Comparison of ENCODE assay signal across 8 mouse cellular contexts in genomic region chr7:35386525-35386952, GRCm38 (mm10). TPM values are rescaled to one million over a fixed set of nuclear protein-coding genes. Genes with fewer than 3 reads are reported as not detected.
A peak's percentile ranks its signal among the peaks of the same experiment; 100 is the strongest.
DNase-seq lines count a peak whose midpoint lies in the region; ATAC-seq and TF ChIP-seq lines count a peak whose summit lies in the region.

No protein-coding gene starts in this region.

- 0 out of 2 replicates have a peak, but pooled peaks have one; percentile 15 for TF ChIP-seq CTCF in cerebellum, adult 2 months (IDR thresholded peaks at IDR 0.05; ENCODE audit: borderline replicate concordance, insufficient read depth, low read depth, low read length)
- TF ChIP-seq CTCF in heart, postnatal 0 days (IDR thresholded peaks at IDR 0.05; ENCODE audit: low read depth) = peak; percentile 38

- H3K9ac ChIP-seq in heart, postnatal 0 days (replicated peaks; ENCODE audit: low read depth, low read length) = no peak overlapping the region
- H3K9ac ChIP-seq in lung, embryonic 16.5 days (ENCODE audit: low read length) = no peak overlapping the region
- H3K9ac ChIP-seq in forebrain, embryonic 11.5 days (ENCODE audit: low read length) = no peak overlapping the region

- no peak overlapping the region for H3K4me2 ChIP-seq in heart, postnatal 0 days (ENCODE audit: low read depth, low read length)
- H3K4me2 ChIP-seq in lung, embryonic 16.5 days (ENCODE audit: low read depth, low read length) = no peak overlapping the region
- H3K4me2 ChIP-seq in forebrain, embryonic 11.5 days (ENCODE audit: low read depth, low read length, severe bottlenecking) = no peak overlapping the region

- TF ChIP-seq POLR2A in cerebellum, adult 2 months (IDR thresholded peaks at IDR 0.05; ENCODE audit: borderline replicate concordance, insufficient read depth, low read length) = no peak

- no peaks in the 10 kb centered on the region for H3K4me1 ChIP-seq in cerebellum, adult 2 months (ENCODE audit: control insufficient read depth, insufficient read depth, low read length)
- no peaks in the 10 kb centered on the region for H3K4me1 ChIP-seq in heart, postnatal 0 days (ENCODE audit: control insufficient read depth, insufficient read depth)
- H3K4me1 ChIP-seq in lung, embryonic 16.5 days (replicated peaks; ENCODE audit: control insufficient read depth, insufficient read depth, low read length) = no peaks in the 10 kb centered on the region
- H3K4me1 ChIP-seq in forebrain, embryonic 11.5 days (replicated peaks; ENCODE audit: control insufficient read depth, insufficient read depth, low read length) = no peaks in the 10 kb centered on the region

- DNase-seq in cerebellum, adult 2 months = no peak
- peak; percentile 54 for DNase-seq in ES-CJ7 (ENCODE audit: low read depth, low spot score)
- peak; percentile 67 for DNase-seq in heart, postnatal 0 days (ENCODE audit: low spot score)
- no peak for DNase-seq in left cerebral cortex, adult 9 months (ENCODE audit: low spot score in 2 of 2)
- DNase-seq in forebrain, embryonic 11.5 days (ENCODE audit: low spot score) = no peak
- DNase-seq in spleen, postnatal 4 days (ENCODE audit: low spot score in 2 of 2) = no peak

- H3K36me3 ChIP-seq in heart, postnatal 0 days (replicated peaks; ENCODE audit: control insufficient read depth, insufficient read depth, low read length) = no peaks in the 10 kb centered on the region
- no peaks in the 10 kb centered on the region for H3K36me3 ChIP-seq in lung, embryonic 16.5 days (ENCODE audit: control insufficient read depth, insufficient read depth, low read length)
- no peaks in the 10 kb centered on the region for H3K36me3 ChIP-seq in forebrain, embryonic 11.5 days (ENCODE audit: control insufficient read depth, insufficient read depth, low read length)

- no peak for ATAC-seq in cerebellum, adult (ENCODE audit: insufficient number of reproducible peaks, low FRiP score, low TSS enrichment)
- peak; percentile 90 for ATAC-seq in heart, postnatal 0 days (ENCODE audit: insufficient read depth, low read depth)
- peak; percentile 72 for ATAC-seq in lung, embryonic 16.5 days (ENCODE audit: low read depth)
- ATAC-seq in forebrain, embryonic 11.5 days (replicated peaks; ENCODE audit: low FRiP score) = no peak

- no peak overlapping the region for H3K4me3 ChIP-seq in cerebellum, adult 2 months (replicated peaks; ENCODE audit: insufficient read depth, low read depth, low read length)
- no peak overlapping the region for H3K4me3 ChIP-seq in heart, postnatal 0 days (ENCODE audit: low read depth, low read length)
- no peak overlapping the region for H3K4me3 ChIP-seq in lung, embryonic 16.5 days (ENCODE audit: low read length)
- no peak overlapping the region for H3K4me3 ChIP-seq in forebrain, embryonic 11.5 days (ENCODE audit: low read depth, low read length)

- TF ChIP-seq EP300 in heart, postnatal 0 days (IDR thresholded peaks at IDR 0.05; ENCODE audit: low read depth) = 0 out of 2 replicates have a peak, but pooled peaks have one; percentile 48

- H3K27me3 ChIP-seq in cerebellum, adult 2 months (ENCODE audit: control insufficient read depth, insufficient read depth, low read length) = no peaks in the 10 kb centered on the region
- H3K27me3 ChIP-seq in heart, postnatal 0 days (ENCODE audit: control insufficient read depth, insufficient read depth, low read length) = no peaks in the 10 kb centered on the region
- no peaks in the 10 kb centered on the region for H3K27me3 ChIP-seq in lung, embryonic 16.5 days (ENCODE audit: control insufficient read depth, insufficient read depth, low read depth, low read length)
- no peaks in the 10 kb centered on the region for H3K27me3 ChIP-seq in forebrain, embryonic 11.5 days (ENCODE audit: control insufficient read depth, insufficient read depth, low read length)

- 60% methylated on average over 6 of the region's 6 CpGs for WGBS in cerebellum, adult 2 months
- 36% methylated on average over 6 of the region's 6 CpGs for WGBS in heart, postnatal 0 days
- WGBS in lung, embryonic 16.5 days = 48% methylated on average over 6 of the region's 6 CpGs
- 67% methylated on average over 6 of the region's 6 CpGs for WGBS in forebrain, embryonic 11.5 days

- no peak overlapping the region for H3K27ac ChIP-seq in cerebellum, adult 2 months (ENCODE audit: insufficient read depth, low read length)
- H3K27ac ChIP-seq in heart, postnatal 0 days (ENCODE audit: low read depth) = no peak overlapping the region
- no peak overlapping the region for H3K27ac ChIP-seq in lung, embryonic 16.5 days (ENCODE audit: low read length)
- H3K27ac ChIP-seq in forebrain, embryonic 11.5 days (ENCODE audit: low read depth, low read length) = no peak overlapping the region

- H3K9me3 ChIP-seq in heart, postnatal 0 days (replicated peaks; ENCODE audit: control insufficient read depth, low read length) = no peaks in the 10 kb centered on the region
- H3K9me3 ChIP-seq in lung, embryonic 16.5 days (ENCODE audit: control insufficient read depth, low read length) = no peaks in the 10 kb centered on the region
- H3K9me3 ChIP-seq in forebrain, embryonic 11.5 days (ENCODE audit: control insufficient read depth, low read length) = no peaks in the 10 kb centered on the region

RNA-seq across cellular contexts. Expression of gene Faap24, which starts 10.1 kb away (rescaled TPM):
- 4.3 and 4.5 TPM in 2 replicates for polyA plus RNA-seq in cerebellum, adult 2 months (2012; rRNA removed)
- 1.7 and 10.3 TPM in 2 replicates for total RNA-seq in heart, postnatal 0 days (2014; rRNA removed; ENCODE audit: low replicate concordance)
- polyA plus RNA-seq in heart, postnatal 0 days (2015; fragmentation: Nextera tagmentation; extraction: Ambion mirVana) = 8.2 and 8.7 TPM in 2 replicates
- polyA plus RNA-seq in lung, embryonic 16.5 days (2015; fragmentation: Nextera tagmentation; extraction: Ambion mirVana) = 20.0 and 21.0 TPM in 2 replicates
- polyA plus RNA-seq in forebrain, embryonic 11.5 days (2014; fragmentation: Nextera tagmentation; extraction: Ambion mirVana) = 26.4 and 27.2 TPM in 2 replicates

RNA-seq across cellular contexts. Expression of gene Cep89, which starts 10.3 kb away (rescaled TPM):
- polyA plus RNA-seq in cerebellum, adult 2 months (2012; rRNA removed) = 16.7 and 17.2 TPM in 2 replicates
- total RNA-seq in heart, postnatal 0 days (2014; rRNA removed; ENCODE audit: low replicate concordance) = 8.6 and 34.4 TPM in 2 replicates
- 21.6 and 22.7 TPM in 2 replicates for polyA plus RNA-seq in heart, postnatal 0 days (2015; fragmentation: Nextera tagmentation; extraction: Ambion mirVana)
- 54.1 and 54.4 TPM in 2 replicates for polyA plus RNA-seq in lung, embryonic 16.5 days (2015; fragmentation: Nextera tagmentation; extraction: Ambion mirVana)
- 58.2 and 61.7 TPM in 2 replicates for polyA plus RNA-seq in forebrain, embryonic 11.5 days (2014; fragmentation: Nextera tagmentation; extraction: Ambion mirVana)

RNA-seq across cellular contexts. Expression of gene Rhpn2, which starts 52.6 kb away (rescaled TPM):
- 9.9 and 10.1 TPM in 2 replicates for polyA plus RNA-seq in cerebellum, adult 2 months (2012; rRNA removed)
- 4.8 and 6.1 TPM in 2 replicates for total RNA-seq in heart, postnatal 0 days (2014; rRNA removed; ENCODE audit: low replicate concordance)
- 4.0 and 4.3 TPM in 2 replicates for polyA plus RNA-seq in heart, postnatal 0 days (2015; fragmentation: Nextera tagmentation; extraction: Ambion mirVana)
- 5.9 and 6.6 TPM in 2 replicates for polyA plus RNA-seq in lung, embryonic 16.5 days (2015; fragmentation: Nextera tagmentation; extraction: Ambion mirVana)
- 1.6 and 2.9 TPM in 2 replicates for polyA plus RNA-seq in forebrain, embryonic 11.5 days (2014; fragmentation: Nextera tagmentation; extraction: Ambion mirVana)

Comparison
In these comparisons a context has a peak if more than half of its experiments do, and no peak if none do; other contexts are left out.
1. DNase-seq: peak in ES-CJ7 (single experiment) and heart, postnatal 0 days (single experiment); none in cerebellum, adult 2 months (0 of 2), left cerebral cortex, adult 9 months (0 of 2), forebrain, embryonic 11.5 days (single experiment) and spleen, postnatal 4 days (0 of 2).
2. ATAC-seq: peak in heart, postnatal 0 days (single experiment) and lung, embryonic 16.5 days (single experiment); none in cerebellum, adult (single experiment) and forebrain, embryonic 11.5 days (single experiment).